Mouse (Mus musculus): ENCODE measurements around the gene Kazald1. TPM values are rescaled to one million over a fixed set of nuclear protein-coding genes. Genes with fewer than 3 reads are reported as not detected.
"Not testable (repeated sequence)": the region's sequence is repeated elsewhere in the genome, so short reads cannot be mapped to it uniquely, and the experiment has no call there.

Gene Kazald1
- polyA plus RNA-seq, 1 experiment from 2014 or later, result 2.1 TPM

DNA sequence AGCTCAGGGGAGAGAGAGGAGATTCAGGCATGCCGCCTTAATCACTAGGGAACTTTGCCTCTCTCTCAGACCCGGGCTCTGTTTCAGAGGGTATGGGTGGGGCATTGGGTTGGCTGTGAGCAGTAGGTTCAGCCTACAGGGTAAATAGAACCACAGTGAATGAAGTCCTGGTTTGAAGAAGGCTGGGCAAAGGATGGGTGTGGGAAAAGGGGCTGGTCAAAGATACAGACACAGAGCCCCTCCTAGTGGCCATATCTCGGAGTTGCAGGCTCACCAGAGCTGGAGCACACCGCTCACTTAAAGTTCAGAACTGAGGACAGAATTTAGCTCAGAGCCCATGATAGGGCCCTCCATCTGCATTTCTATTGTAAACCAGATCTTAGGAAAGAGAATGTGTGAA lies 43.3 kb upstream of the Kazald1 start:
- DNase-seq (ENCODE audit: low read depth, low spot score), result no peak
- CTCF ChIA-PET, result interaction anchor here (0.9 to 6.9 kb wide), 13 partner anchors 11 to 450 kb away, joined by 3 to 188 read pairs (median 10); partner anchors contain the start of genes Kazald1, Lzts2, Mrpl43 and Pdzd7
- in situ Hi-C loops (cut with MboI; ENCODE audit: low pct_unique_long_range_greater_than_20kb), result loop anchor here (10.0 kb wide), 1 partner anchor 447 kb away; no protein-coding TSS in a partner anchor
- ATAC-seq, result no peak
- no peaks in the 10 kb centered on the region for H3K27me3 ChIP-seq
- POLR2A ChIA-PET, result interaction anchor here (0.9 to 2.9 kb wide), 3 partner anchors 15 to 19 kb away, joined by 3 to 31 read pairs (median 3); partner anchors contain the start of gene Lzts2
- TF ChIP-seq CTCF (IDR thresholded peaks at IDR 0.05), result no peak

GRCm38 (mm10) chr19:45032570-45033332 lies 42.3 kb upstream of the Kazald1 start:
- no peaks in the 10 kb centered on the region for H3K27me3 ChIP-seq
- CTCF ChIA-PET, result interaction anchor here (1.2 to 6.9 kb wide), 8 partner anchors 9 to 136 kb away, joined by 3 to 188 read pairs (median 12); partner anchors contain the start of genes Kazald1, Lzts2, Mrpl43 and Pdzd7
- in situ Hi-C loops (cut with MboI; ENCODE audit: low pct_unique_long_range_greater_than_20kb), result loop anchor here (10.0 kb wide), 1 partner anchor 448 kb away; no protein-coding TSS in a partner anchor
- ATAC-seq (no peak), DNase-seq (ENCODE audit: low read depth, low spot score) (no peak)
- POLR2A ChIA-PET, result no interaction called here
- TF ChIP-seq CTCF (IDR thresholded peaks at IDR 0.05), result no peak

- H3K27me3 ChIP-seq, result peaks cover 10% of the 10 kb centered on the region
- in situ Hi-C loops (cut with MboI; ENCODE audit: low pct_unique_long_range_greater_than_20kb), result loop anchor here (10.0 kb wide), 1 partner anchor 452 kb away; no protein-coding TSS in a partner anchor
- no peak for TF ChIP-seq CTCF (IDR thresholded peaks at IDR 0.05)
- CTCF ChIA-PET, result interaction anchor here (0.8 to 1.1 kb wide), 5 partner anchors 10 to 40 kb away, joined by 3 read pairs; partner anchors contain the start of gene Sfxn3
- POLR2A ChIA-PET, result interaction anchor here (1.4 kb wide), 2 partner anchors 11 to 18 kb away, joined by 3 read pairs; partner anchors contain the start of gene Sfxn3
- no peak for DNase-seq (ENCODE audit: low read depth, low spot score)
- ATAC-seq, result no peak
Observed at GRCm38 (mm10) chr19:45036867-45037266, 38.2 kb upstream of the Kazald1 start.

DNA sequence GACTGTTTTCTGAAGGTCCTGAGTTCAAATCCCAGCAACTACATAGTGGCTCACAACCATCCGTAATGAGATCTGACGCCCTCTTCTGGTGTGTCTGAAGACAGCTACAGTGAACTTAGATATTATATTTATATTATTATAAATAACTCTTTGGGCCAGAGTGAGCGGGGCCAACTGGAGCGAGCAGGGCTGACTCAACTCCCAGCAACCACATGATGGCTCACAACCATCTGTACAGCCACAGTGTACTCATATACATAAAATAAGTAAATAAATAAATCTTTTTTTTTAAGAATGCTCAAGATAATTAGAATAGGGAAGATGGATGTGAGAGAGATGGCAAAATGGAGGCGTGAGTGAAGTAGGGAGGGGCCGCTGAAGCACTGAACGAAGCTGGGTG lies 36.8 kb upstream of the Kazald1 start:
- CTCF ChIA-PET, result interaction anchor here (1.3 to 1.6 kb wide), 2 partner anchors 8 to 18 kb away, joined by 3 to 5 read pairs; no protein-coding TSS in a partner anchor
- ATAC-seq; DNase-seq (ENCODE audit: low read depth, low spot score): not testable (repeated sequence)
- peaks cover 10% of the 10 kb centered on the region for H3K27me3 ChIP-seq
- in situ Hi-C loops (cut with MboI; ENCODE audit: low pct_unique_long_range_greater_than_20kb), result loop anchor here (10.0 kb wide), 1 partner anchor 453 kb away; no protein-coding TSS in a partner anchor
- POLR2A ChIA-PET, result interaction anchor here (1.4 kb wide), 1 partner anchor 9 kb away, joined by 3 read pairs; the partner anchor contains the start of gene Sfxn3

GRCm38 (mm10) chr19:45040214-45040613 lies 34.8 kb upstream of the Kazald1 start:
- ATAC-seq (no peak), DNase-seq (ENCODE audit: low read depth, low spot score) (no peak)
- ChIA-PET POLR2A (no interaction called here), CTCF (no interaction called here)
- TF ChIP-seq CTCF (IDR thresholded peaks at IDR 0.05), result no peak
- in situ Hi-C loops (cut with MboI; ENCODE audit: low pct_unique_long_range_greater_than_20kb), result no loop called here
- H3K27me3 ChIP-seq, result peaks cover 15% of the 10 kb centered on the region

DNA sequence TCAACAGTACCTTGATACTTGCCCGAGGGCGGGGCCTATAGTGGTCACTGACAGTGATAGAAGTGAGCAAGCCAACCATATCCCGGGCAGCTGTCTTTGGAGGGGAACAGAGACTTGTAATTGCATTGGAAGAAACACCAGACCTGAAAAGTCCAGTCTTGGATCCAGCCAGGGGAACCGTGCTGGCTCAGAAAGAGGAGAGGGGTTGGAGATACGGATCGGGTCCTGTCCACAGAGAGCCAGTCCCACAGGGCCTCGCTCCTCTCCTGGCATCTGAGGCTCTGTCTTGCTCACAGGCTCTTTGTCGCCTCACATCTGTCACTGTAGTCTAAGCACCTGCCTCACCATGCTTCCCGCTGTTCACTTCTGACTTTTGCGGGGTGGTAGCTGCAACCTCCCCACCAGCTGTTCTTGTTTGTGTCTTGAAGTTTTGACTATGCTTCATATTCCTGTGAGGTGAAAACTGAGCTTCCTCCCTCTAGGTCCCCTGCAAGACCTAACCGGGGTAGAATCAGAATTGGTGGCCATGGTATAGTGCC lies 30.6 kb upstream of the Kazald1 start:
- DNase-seq (ENCODE audit: low read depth, low spot score) (no peak), ATAC-seq (no peak)
- TF ChIP-seq CTCF (IDR thresholded peaks at IDR 0.05), result no peak
- POLR2A ChIA-PET, result no interaction called here
- CTCF ChIA-PET, result interaction anchor here (1.6 kb wide), 1 partner anchor 9 kb away, joined by 5 read pairs; no protein-coding TSS in a partner anchor
- peaks cover 15% of the 10 kb centered on the region for H3K27me3 ChIP-seq
- in situ Hi-C loops (cut with MboI; ENCODE audit: low pct_unique_long_range_greater_than_20kb), result no loop called here

- DNase-seq (ENCODE audit: low read depth, low spot score) (no peak), ATAC-seq (no peak)
- ChIA-PET POLR2A (no interaction called here), CTCF (interaction anchor here (1.6 to 4.0 kb wide), 3 partner anchors 9 to 14 kb away, joined by 5 to 31 read pairs (median 11); no protein-coding TSS in a partner anchor)
- TF ChIP-seq CTCF (IDR thresholded peaks at IDR 0.05), result no peak
- in situ Hi-C loops (cut with MboI; ENCODE audit: low pct_unique_long_range_greater_than_20kb), result no loop called here
- peaks cover 9% of the 10 kb centered on the region for H3K27me3 ChIP-seq
Observed at GRCm38 (mm10) chr19:45045236-45045635, 29.8 kb upstream of the Kazald1 start.

GRCm38 (mm10) chr19:45045651-45046050 lies 29.4 kb upstream of the Kazald1 start, which contains the start of gene Pdzd7:
Pdzd7 (minus strand) TSS chr19:45045717.
- CTCF ChIA-PET, result interaction anchor here (1.0 to 4.0 kb wide), 4 partner anchors 8 to 33 kb away, joined by 3 to 31 read pairs (median 8); no protein-coding TSS in a partner anchor
- ATAC-seq (no peak), DNase-seq (ENCODE audit: low read depth, low spot score) (no peak)
- in situ Hi-C loops (cut with MboI; ENCODE audit: low pct_unique_long_range_greater_than_20kb), result no loop called here
- POLR2A ChIA-PET, result no interaction called here
- no peak for TF ChIP-seq CTCF (IDR thresholded peaks at IDR 0.05)
- peaks cover 5% of the 10 kb centered on the region for H3K27me3 ChIP-seq

DNA sequence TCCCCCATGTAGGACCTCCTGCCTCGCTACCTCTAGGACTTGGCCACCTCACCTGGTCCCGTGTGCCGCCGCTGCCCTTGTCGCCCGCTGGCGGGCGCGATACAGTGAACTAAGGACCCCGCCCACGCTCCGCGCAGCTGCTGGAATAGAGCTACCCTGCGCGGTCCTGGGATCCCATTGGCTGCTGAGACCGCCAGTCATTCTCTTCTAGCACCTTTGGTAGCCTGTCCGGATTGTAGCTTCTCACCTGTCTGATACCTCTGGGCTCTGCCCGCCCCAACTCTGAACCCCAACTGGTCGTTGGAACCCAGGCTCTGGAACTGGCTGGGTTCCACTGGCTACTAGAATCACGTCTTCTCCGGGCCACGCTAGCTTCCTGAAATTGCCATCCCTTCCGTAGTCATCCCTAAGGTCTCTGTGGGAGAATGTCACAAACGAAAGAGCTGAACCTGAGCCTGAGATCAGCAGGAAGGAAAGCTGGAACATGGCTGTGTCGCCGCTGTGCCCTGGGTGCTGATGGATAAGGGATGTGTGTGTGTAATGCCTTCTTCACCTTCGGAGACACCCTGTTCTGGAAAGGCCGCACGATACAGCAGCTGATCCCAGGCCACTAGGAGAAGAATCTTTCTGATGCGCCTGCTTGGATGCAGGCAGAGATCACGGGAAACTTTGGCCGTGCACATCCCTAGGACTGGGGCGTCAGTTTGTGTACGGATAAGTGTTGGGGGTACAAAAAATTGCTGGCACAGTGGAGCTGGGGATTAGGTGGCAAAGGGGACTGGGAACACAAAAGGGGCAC lies 28.3 kb upstream of the Kazald1 start:
- ATAC-seq (no peak), DNase-seq (ENCODE audit: low read depth, low spot score) (no peak)
- no peak for TF ChIP-seq CTCF (IDR thresholded peaks at IDR 0.05)
- CTCF ChIA-PET, result interaction anchor here (0.8 to 4.0 kb wide), 12 partner anchors 8 to 150 kb away, joined by 3 to 31 read pairs (median 5); partner anchors contain the start of genes Kazald1 and Lzts2
- peaks cover 4% of the 10 kb centered on the region for H3K27me3 ChIP-seq
- in situ Hi-C loops (cut with MboI; ENCODE audit: low pct_unique_long_range_greater_than_20kb), result no loop called here
- POLR2A ChIA-PET, result interaction anchor here (0.7 to 2.9 kb wide), 8 partner anchors 9 to 34 kb away, joined by 3 to 14 read pairs (median 4); partner anchors contain the start of gene Lzts2
